Mouse (Mus musculus) heart, postnatal 0 days (tissue): ENCODE measurements around the gene H2-DMb1.

Source experiments
- CTCF ChIP-seq: IDR thresholded peaks from 2 replicates; pipeline ENCODE4 v1.5.1; 2016; ENCODE audit warnings: antibody characterized with exemption, control low read depth, low read depth
- EP300 ChIP-seq: IDR thresholded peaks from 2 replicates; pipeline ENCODE4 v1.6.1; 2016; ENCODE audit warnings: antibody characterized with exemption, low read depth

DNA sequence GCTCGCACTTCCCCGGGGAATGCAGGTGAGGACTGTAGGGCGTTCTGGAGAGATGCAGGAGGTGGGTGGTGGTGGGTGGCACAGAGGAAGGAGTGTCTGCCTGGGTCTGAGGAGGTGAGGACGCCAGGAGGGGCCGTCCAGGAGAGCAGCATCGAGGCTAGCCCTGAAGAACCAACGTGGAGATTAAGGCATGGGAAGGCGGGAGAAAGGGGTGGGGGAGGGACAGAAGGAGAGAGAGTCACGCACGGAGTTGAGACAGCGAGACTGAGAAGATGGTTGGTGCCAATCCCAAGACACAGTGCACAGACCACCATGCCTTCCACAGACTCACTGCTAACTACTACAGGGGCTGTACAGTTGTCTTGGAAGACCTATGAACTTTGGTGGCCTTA is 45.6 kb downstream of the H2-DMb1 start:
- no peak for TF ChIP-seq EP300
- TF ChIP-seq CTCF, result no peak
